Mouse (Mus musculus) neural tube, embryonic 10.5 days (tissue): Measurements from ENCODE around the gene Zswim4.
A peak's percentile ranks its signal among the peaks of the same experiment; 100 is the strongest.

ENCODE experiments used
- DNase-seq: peaks from one replicate; pipeline ENCODE4 v3.0.0-alpha.2; 2017; ENCODE audit warnings: low spot score; ENCODE audit errors: extremely low spot score

The Zswim4 gene

DNA sequence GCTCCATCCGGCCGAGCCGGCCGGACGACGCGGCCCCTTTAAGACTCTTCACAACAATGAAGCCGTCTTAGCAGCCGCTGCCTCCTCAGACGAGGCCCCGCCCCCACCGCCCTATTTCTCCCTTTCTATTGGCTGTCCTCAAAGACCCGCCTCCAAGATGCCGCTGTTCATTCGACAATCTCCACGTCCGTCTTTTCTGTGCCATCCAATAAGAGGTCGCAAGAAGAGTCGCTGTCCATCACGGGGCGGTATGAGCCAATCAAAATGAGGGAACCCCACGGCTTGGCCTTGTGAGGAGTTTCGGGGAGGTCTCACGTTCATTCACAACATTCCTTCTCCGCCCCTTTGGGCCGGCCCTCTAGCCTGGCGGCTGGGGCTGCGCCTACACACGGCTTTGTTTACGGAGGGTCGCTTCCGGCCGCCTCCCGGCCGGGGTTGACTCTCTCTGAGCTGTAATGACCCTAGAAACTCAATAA is at the start of gene Zswim4:
Gene Zswim4 (minus strand): TSS at position 58 of the 476 bp plus-strand sequence.
- peak; percentile 98 for DNase-seq

DNA sequence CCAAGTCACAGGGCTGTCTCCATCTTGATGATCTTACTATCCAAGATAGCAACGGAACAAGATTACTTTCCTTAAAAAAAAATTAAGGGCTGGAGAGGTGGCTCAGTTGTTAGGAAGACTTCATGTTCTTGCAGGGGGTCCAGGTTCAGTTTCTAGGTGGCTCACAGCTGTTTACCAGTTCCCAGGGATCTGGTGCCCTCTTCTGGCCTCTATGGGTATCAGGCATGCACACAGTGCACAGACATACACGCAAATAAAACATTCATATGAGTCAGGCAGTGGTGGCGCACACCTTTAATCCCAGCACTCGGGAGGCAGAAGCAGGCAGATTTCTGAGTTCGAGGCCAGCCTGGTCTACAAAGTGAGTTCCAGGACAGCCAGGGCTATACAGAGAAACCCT is 48.8 kb upstream of the Zswim4 start:
- DNase-seq, result peak; percentile 45

DNA sequence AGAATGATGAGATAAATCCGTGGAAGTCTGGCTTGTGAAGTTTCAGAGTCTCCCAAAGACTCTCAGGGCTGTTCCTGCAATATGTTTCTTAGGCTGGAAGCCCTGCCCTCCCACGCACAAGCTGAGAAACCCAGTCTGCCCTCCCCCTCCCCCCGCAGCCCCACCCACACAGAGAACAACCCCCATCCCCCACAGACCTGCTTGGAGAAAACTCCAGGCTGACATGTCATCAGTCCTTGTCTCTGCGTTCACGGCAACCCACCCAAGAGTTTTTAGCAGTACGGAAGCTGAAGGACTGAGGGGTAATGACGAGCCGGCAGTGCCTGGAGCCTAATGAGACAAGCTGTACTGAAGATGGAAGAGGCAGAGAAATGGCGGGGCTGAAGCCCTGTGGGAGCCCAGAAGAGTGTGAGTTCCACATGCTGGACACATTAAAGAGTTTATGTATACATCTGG is 47.8 kb upstream of the Zswim4 start:
- peak; percentile 45 for DNase-seq

DNA sequence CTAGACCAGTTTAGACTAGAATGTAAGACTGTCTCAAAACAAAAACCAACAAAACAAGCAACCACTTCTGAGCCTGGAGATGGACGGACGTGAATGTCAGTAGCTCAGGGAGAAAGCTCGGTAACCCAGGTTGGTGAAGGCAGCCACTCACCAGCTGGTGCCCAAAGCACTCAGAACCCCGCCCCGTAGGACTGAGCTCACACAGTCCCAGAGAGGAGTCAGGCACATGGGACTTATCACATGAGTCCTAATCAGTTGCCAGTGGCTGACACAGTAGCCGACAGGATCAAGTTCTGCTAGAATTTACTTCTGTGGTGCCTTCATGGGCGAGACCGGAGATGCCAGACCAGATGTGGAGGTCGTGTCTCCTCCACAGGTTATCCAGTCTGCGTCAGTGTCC is 43.9 kb upstream of the Zswim4 start:
- no peak for DNase-seq

DNA sequence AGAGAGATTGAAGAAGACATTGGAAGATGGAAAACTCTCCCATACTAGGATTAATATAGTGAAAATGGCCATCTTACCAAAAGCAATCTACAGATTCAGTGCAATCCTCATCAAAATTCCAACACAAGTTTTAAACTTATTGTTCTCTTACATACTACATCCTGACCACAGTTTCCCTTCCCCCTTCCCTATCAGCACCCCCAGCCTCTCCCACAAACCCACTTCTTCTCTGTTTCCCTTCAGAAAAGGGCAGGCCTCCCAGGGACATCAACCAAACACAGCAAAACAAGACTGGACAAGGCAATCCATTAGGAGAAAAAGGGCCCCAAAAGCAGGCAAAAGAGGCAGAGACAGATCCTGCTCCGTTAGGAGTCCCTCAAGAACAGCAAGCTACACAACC is 39.6 kb upstream of the Zswim4 start:
- no peak for DNase-seq

DNA sequence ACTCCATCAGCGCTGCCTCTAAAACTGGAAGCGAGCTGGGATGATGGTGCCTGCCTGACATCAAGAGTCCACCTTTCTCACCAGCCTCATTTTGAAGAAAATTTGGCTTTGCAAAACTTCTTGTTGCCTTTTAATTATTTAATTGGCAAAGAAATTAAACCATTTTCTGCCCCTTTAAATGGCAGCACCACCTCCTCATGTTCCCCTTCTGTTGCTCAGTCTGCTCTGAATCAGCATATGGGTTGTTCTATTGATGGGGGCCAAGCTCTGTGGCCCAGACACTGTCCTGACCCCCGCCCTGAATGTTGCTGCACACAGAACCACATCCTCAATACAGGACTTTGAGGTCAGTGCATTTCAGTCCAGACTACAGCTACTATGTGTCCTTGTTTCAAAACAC is 37.1 kb upstream of the Zswim4 start:
- DNase-seq, result no peak

DNA sequence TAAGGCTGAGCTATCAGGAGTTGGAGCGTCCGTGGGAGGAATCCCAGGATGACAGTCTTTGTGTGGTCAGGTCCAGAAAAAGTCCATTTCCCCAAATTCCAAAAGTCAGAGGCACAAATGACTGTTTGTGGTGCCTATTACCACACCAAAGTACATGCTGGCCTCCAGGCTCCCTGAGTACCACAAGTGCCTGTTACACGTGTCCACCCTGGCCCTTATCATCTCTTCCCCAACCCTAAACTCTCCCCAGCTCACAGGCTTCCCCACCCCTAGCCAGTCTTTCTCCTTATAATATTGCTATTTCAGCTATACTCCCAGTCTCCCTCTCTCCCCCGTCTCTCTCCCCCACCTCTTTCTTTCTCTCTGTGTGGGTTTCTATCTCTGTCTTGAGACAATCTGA is 35.4 kb upstream of the Zswim4 start:
- no peak for DNase-seq

GRCm38 (mm10) chr8:84269950-84270773 is 33.3 kb upstream of the Zswim4 start, which contains the start of gene Ccdc130:
Ccdc130 (minus strand) TSS chr8:84270380.
- peak; percentile 98 for DNase-seq

DNA sequence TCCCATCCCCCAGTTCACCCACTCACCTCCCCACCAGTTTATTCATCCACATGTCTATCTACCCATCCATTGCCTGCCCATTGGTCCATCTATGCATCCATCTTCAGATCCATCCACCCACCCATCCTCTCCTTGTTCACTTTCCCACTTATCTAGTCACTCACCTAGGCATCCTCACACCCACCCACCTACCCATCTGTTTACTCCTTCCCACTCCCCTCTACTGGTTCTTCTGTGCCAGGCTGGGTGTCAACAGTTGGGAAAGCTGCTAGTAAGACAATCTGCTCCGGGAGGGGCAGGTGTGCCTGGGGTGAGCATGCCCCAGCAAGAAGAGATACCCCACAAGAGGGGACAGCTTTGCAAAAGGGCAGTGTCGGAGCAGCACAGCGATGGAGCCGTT is 24.2 kb upstream of the Zswim4 start:
- DNase-seq, result no peak

GRCm38 (mm10) chr8:84256822-84257610 is 20.2 kb upstream of the Zswim4 start, which contains the start of gene Mri1:
Mri1 (minus strand) TSS chr8:84257326.
- peak; percentile 91 for DNase-seq

GRCm38 (mm10) chr8:84256458-84256821 is 19.6 kb upstream of the Zswim4 start:
- no peak for DNase-seq

- no peak for DNase-seq
Measured at GRCm38 (mm10) chr8:84255858-84256257, 19.0 kb upstream of the Zswim4 start.

- DNase-seq, result peak; percentile 86
Measured at GRCm38 (mm10) chr8:84249257-84250170, 12.7 kb upstream of the Zswim4 start, which contains the start of gene D8Ertd738e. D8Ertd738e (minus strand) TSS chr8:84249719.

DNA sequence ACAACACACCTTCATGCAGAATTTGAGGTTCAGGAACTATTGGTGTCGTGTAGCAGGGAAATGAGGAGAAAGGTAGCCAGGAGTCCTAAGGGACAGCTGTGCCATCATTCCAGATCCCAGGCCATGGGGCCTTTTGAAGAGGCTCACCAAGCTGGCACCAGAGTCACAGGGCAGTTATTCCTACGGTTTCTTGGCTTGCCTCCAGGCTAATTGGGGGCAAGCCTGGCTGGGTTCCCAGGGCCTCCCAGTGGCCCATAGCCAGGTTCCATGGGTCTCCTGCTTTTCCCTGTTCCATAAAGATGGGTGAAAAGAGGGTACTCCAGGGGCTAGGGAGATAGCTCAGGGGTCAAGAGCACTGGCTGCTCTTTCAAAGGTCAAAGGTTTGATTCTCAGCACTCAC is 5.0 kb upstream of the Zswim4 start:
- DNase-seq, result no peak

GRCm38 (mm10) chr8:84241167-84241566 is 4.3 kb upstream of the Zswim4 start:
- DNase-seq, result no peak

DNA sequence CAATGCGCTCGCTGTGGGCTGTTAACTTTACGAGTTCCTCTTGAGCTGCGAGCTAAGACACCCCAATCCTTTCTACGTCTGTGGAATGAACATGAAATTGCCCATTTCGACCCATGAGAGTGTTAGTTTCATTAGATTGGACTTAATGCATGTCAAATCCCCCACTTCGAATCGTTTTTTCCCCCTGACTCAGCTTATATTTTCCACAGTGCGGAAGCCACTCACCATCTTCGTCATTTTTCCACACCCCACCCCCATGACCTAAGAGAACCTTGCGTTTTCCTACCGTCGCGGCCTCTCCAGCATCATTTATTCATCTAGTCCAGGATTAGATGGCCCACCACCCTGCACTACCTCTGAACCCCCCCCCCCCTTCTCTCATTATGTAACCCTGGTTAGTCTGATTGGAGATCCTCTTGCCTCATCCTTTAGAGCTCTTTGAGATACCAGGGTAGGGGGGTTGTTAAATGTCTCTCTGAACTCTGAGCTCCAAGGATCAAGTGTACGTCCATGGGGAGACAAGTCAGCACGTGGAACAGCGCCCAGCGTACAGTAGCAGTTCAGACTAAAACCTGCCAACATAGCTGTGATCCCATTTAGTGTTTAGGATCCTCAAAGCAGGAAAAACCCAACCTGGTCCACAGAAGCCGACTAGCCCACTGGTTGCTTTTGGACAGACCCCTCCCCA is 831 bp upstream of the Zswim4 start:
- DNase-seq, result peak; percentile 15

- DNase-seq, result peak; percentile 36
Measured at GRCm38 (mm10) chr8:84236410-84236997, 351 bp downstream of the Zswim4 start.

DNA sequence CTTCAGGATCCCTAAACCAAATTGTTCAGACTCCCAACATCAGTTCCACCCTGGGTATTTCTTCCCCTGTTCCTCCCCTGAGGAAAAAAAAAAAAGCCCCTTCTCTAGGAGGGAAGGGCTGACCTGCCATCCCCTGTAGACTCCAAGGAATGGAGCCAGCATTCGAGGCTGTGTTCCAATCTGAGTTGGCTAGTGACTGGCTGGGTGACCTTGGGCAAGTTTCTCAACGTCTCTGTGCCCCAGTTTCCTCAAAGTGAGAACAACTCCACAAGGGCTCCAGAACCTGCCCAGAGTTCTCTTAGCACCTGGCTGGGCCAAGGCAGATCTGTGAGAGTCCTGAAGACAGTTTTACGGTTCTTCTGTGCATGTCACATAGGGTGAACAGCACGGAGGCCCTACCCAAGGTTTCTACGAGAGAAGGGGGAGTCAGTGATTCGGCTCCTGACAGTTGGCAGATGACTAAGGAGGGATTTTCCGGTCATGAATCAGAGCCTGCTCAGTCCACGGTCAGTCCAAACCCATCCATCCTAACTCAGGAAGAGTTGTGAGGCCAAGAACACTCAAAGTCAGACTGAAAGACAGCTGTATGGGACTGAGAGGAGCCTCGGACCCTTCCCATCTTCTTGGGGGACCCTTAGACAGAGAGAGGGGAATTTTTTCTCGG is 977 bp downstream of the Zswim4 start:
- no peak for DNase-seq

- DNase-seq, result no peak
Measured at GRCm38 (mm10) chr8:84233055-84233454, 3.8 kb downstream of the Zswim4 start.

GRCm38 (mm10) chr8:84230735-84231134 is 6.1 kb downstream of the Zswim4 start:
- DNase-seq, result no peak
